Comparison of ENCODE assay signal across 8 mouse cellular contexts in the genomic region with DNA sequence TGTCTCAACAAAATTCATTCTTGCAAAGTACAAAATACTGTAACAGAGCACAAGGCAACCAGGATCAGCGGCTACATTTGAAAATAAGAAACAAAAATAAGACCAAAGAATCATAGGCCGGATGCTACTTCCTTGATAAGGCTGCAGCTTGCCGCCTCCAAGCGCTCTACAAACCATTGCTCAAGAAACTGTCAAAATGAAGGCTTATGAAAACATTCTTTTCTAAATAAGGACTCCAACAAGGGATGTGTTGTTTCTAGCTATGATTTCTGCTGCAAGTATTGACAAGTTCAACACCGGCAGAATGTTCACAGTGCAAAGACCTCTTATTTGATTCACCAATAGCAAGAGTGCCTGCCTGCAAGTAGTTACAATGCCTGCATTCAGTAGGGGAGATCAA. TPM values are rescaled to one million over a fixed set of nuclear protein-coding genes. Genes with fewer than 3 reads are reported as not detected.
DNase-seq lines count a peak whose midpoint lies in the region; ATAC-seq and TF ChIP-seq lines count a peak whose summit lies in the region.

No protein-coding gene starts in this region.

- DNase-seq in cerebellum, adult 2 months: no peak
- DNase-seq in A20 (ENCODE audit: low read depth, low spot score): peak; percentile 47
- DNase-seq in forebrain, embryonic 11.5 days (ENCODE audit: low spot score): no peak
- no peak for DNase-seq in limb, embryonic 11.5 days (ENCODE audit: low spot score)
- no peak for DNase-seq in frontal cortex, postnatal 14 days (ENCODE audit: low spot score in 2 of 2)
- no peak for DNase-seq in right cerebral cortex, adult 2 months (ENCODE audit: low spot score in 2 of 2)

- H3K27ac ChIP-seq in cerebellum, adult 2 months (ENCODE audit: insufficient read depth, low read length): no peak overlapping the region
- peak overlapping the region; percentile 91; the same call in 1 of the 2 replicates for H3K27ac ChIP-seq in forebrain, embryonic 11.5 days (ENCODE audit: low read depth, low read length)
- H3K27ac ChIP-seq in limb, embryonic 11.5 days (replicated peaks; ENCODE audit: low read depth, low read length): no peak overlapping the region
- peak overlapping the region; percentile 82 for H3K27ac ChIP-seq in small intestine, adult 2 months (ENCODE audit: insufficient read depth, low read depth, low read length)

- no peak for TF ChIP-seq CTCF in cerebellum, adult 2 months (IDR thresholded peaks at IDR 0.05; ENCODE audit: borderline replicate concordance, insufficient read depth, low read depth, low read length)
- no peak for TF ChIP-seq CTCF in small intestine, adult 2 months (IDR thresholded peaks at IDR 0.05; ENCODE audit: extremely low read depth, insufficient read length, insufficient replicate concordance, low read depth, low read length)

- H3K9ac ChIP-seq in forebrain, embryonic 11.5 days (ENCODE audit: low read length): peak overlapping the region; percentile 95
- peak overlapping the region; percentile 79 for H3K9ac ChIP-seq in limb, embryonic 11.5 days (ENCODE audit: low read length)

- ATAC-seq in cerebellum, adult (ENCODE audit: insufficient number of reproducible peaks, low FRiP score, low TSS enrichment): no peak
- ATAC-seq in forebrain, embryonic 11.5 days (replicated peaks; ENCODE audit: low FRiP score): no peak
- no peak for ATAC-seq in limb, embryonic 11.5 days (ENCODE audit: insufficient number of reproducible peaks, low FRiP score, low TSS enrichment, low read depth)

- no peaks in the 10 kb centered on the region for H3K4me1 ChIP-seq in cerebellum, adult 2 months (ENCODE audit: control insufficient read depth, insufficient read depth, low read length)
- no peaks in the 10 kb centered on the region for H3K4me1 ChIP-seq in forebrain, embryonic 11.5 days (replicated peaks; ENCODE audit: control insufficient read depth, insufficient read depth, low read length)
- H3K4me1 ChIP-seq in limb, embryonic 11.5 days (ENCODE audit: control insufficient read depth, insufficient read depth, low read length): peaks cover 3% of the 10 kb centered on the region; the same call in 1 of the 2 replicates
- peaks cover 9% of the 10 kb centered on the region; the same call in 1 of the 2 replicates for H3K4me1 ChIP-seq in small intestine, adult 2 months (ENCODE audit: control insufficient read depth, insufficient read depth, insufficient read length, low read length)

- H3K36me3 ChIP-seq in forebrain, embryonic 11.5 days (ENCODE audit: control insufficient read depth, insufficient read depth, low read length): no peaks in the 10 kb centered on the region
- no peaks in the 10 kb centered on the region for H3K36me3 ChIP-seq in limb, embryonic 11.5 days (ENCODE audit: control insufficient read depth, insufficient read depth, low read length)
- no peaks in the 10 kb centered on the region; the same call in none of the 2 replicates for H3K36me3 ChIP-seq in small intestine, adult 2 months (ENCODE audit: control insufficient read depth, insufficient read depth, low read length)

- 74% methylated on average over 5 of the region's 5 CpGs for WGBS in cerebellum, adult 2 months
- 51% methylated on average over 5 of the region's 5 CpGs for WGBS in forebrain, embryonic 11.5 days
- 62% methylated on average over 5 of the region's 5 CpGs for WGBS in limb, embryonic 11.5 days
- 5% methylated on average over 5 of the region's 5 CpGs for WGBS in small intestine, adult 2 months

- peak overlapping the region; percentile 66 for H3K4me2 ChIP-seq in forebrain, embryonic 11.5 days (ENCODE audit: low read depth, low read length, severe bottlenecking)
- peak overlapping the region; percentile 77 for H3K4me2 ChIP-seq in limb, embryonic 11.5 days (ENCODE audit: low read depth, severe bottlenecking)

- H3K4me3 ChIP-seq in cerebellum, adult 2 months (replicated peaks; ENCODE audit: insufficient read depth, low read depth, low read length): peak overlapping the region; percentile 12
- peak overlapping the region; percentile 95 for H3K4me3 ChIP-seq in forebrain, embryonic 11.5 days (ENCODE audit: low read depth, low read length)
- peak overlapping the region; percentile 80 for H3K4me3 ChIP-seq in limb, embryonic 11.5 days (ENCODE audit: low read depth, low read length)
- no peak overlapping the region; the same call in 1 of the 2 replicates for H3K4me3 ChIP-seq in small intestine, adult 2 months (ENCODE audit: low read depth, low read length)

- TF ChIP-seq POLR2A in cerebellum, adult 2 months (IDR thresholded peaks at IDR 0.05; ENCODE audit: borderline replicate concordance, insufficient read depth, low read length): no peak
- no peak for TF ChIP-seq POLR2A in small intestine, adult 2 months (IDR thresholded peaks at IDR 0.05; ENCODE audit: low read depth, low read length)

- H3K27me3 ChIP-seq in cerebellum, adult 2 months (ENCODE audit: control insufficient read depth, insufficient read depth, low read length): no peaks in the 10 kb centered on the region
- H3K27me3 ChIP-seq in forebrain, embryonic 11.5 days (ENCODE audit: control insufficient read depth, insufficient read depth, low read length): no peaks in the 10 kb centered on the region
- no peaks in the 10 kb centered on the region for H3K27me3 ChIP-seq in limb, embryonic 11.5 days (ENCODE audit: control insufficient read depth, insufficient read depth, low read length)
- no peaks in the 10 kb centered on the region for H3K27me3 ChIP-seq in small intestine, adult 2 months (ENCODE audit: control insufficient read depth, insufficient read depth, low read length)

- no peaks in the 10 kb centered on the region for H3K9me3 ChIP-seq in forebrain, embryonic 11.5 days (ENCODE audit: control insufficient read depth, low read length)
- no peaks in the 10 kb centered on the region for H3K9me3 ChIP-seq in limb, embryonic 11.5 days (ENCODE audit: control insufficient read depth, low read length)

RNA-seq across cellular contexts. Expression of a gene that starts 1.8 kb away (rescaled TPM):
- 60.2 and 61.4 TPM in 2 replicates for polyA plus RNA-seq in cerebellum, adult 2 months (2012; rRNA removed)
- 48.0 and 49.6 TPM in 2 replicates for polyA plus RNA-seq in forebrain, embryonic 11.5 days (2014; fragmentation: Nextera tagmentation; extraction: Ambion mirVana)
- polyA plus RNA-seq in limb, embryonic 11.5 days (2014; fragmentation: Nextera tagmentation; extraction: Ambion mirVana): 24.2 and 29.0 TPM in 2 replicates
- 44.6 and 104 TPM in 2 replicates for polyA plus RNA-seq in small intestine, adult 2 months (2012; rRNA removed)

RNA-seq across cellular contexts. Expression of a gene that starts 37.9 kb away (rescaled TPM):
- polyA plus RNA-seq in cerebellum, adult 2 months (2012; rRNA removed): 319 and 355 TPM in 2 replicates
- polyA plus RNA-seq in forebrain, embryonic 11.5 days (2014; fragmentation: Nextera tagmentation; extraction: Ambion mirVana): 143 and 144 TPM in 2 replicates
- 142 and 144 TPM in 2 replicates for polyA plus RNA-seq in limb, embryonic 11.5 days (2014; fragmentation: Nextera tagmentation; extraction: Ambion mirVana)
- polyA plus RNA-seq in small intestine, adult 2 months (2012; rRNA removed): 14.8 and 16.0 TPM in 2 replicates

Comparison
In these comparisons a context has a peak if more than half of its experiments do, and no peak if none do; other contexts are left out.
1. H3K27ac ChIP-seq: peak in forebrain, embryonic 11.5 days (single experiment) and small intestine, adult 2 months (single experiment); none in cerebellum, adult 2 months (single experiment) and limb, embryonic 11.5 days (single experiment).